Mouse (Mus musculus): Measurements from ENCODE around the gene Pla2g4d. TPM values are rescaled to one million over a fixed set of nuclear protein-coding genes. Genes with fewer than 3 reads are reported as not detected.
"Not testable (repeated sequence)": the region's sequence is repeated elsewhere in the genome, so short reads cannot be mapped to it uniquely, and the experiment has no call there.

The Pla2g4d gene
- total RNA-seq, 2 experiments from 2014 or later = 0.15 TPM; not detected in 1

DNA sequence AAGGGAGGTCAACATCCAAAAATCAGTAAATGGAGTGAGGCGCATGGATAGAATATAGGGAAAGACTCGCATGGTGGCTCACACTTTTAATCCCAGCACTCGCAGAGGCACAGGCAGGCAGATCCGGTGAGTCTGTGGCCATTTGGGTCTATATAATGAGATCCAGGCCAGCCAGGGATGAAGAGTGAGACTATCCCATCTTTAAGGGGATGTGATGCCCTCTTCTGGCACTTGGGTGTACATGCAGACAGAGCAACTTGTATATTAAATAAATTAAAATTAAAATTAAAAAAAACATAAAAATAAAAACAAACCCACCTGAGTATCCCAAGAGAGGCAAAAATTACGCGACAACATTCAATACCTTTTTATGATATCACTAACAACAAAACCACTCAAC is 23.5 kb downstream of the Pla2g4d start:
- peak in 1 of 2 experiments; percentile 21 for DNase-seq (ENCODE audit: low spot score in 2 of 2)
- intact Hi-C loops (cut with DNase I) = loop anchor here (5.0 kb wide), 1 partner anchor 93 kb away; no protein-coding TSS in a partner anchor

GRCm38 (mm10) chr2:120264858-120265257 is 24.1 kb downstream of the Pla2g4d start:
- no peak for DNase-seq (ENCODE audit: low spot score in 2 of 2)
- intact Hi-C loops (cut with DNase I) = loop anchor here (5.0 kb wide), 1 partner anchor 93 kb away; no protein-coding TSS in a partner anchor

DNA sequence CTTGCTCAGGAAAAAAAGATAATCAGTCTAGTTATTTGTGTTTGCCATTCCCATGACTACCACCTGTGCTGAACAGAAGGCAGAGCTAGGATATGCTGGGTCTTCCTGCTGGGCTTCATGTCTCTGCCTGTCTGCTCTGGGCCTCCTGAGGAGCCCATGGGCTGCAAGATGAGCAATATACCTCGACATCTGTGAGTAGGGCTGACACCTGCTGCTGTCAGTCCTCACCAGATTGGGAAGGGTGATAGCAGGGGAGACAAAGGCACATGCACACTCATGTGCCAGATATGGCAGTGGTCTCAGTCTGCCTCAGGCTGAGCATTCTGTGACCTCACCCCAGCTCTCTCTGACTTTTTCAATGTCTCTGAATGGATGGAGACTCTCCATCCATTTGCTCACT is 26.1 kb downstream of the Pla2g4d start:
- DNase-seq (ENCODE audit: low spot score in 2 of 2) = no peak
- intact Hi-C loops (cut with DNase I) = no loop called here

DNA sequence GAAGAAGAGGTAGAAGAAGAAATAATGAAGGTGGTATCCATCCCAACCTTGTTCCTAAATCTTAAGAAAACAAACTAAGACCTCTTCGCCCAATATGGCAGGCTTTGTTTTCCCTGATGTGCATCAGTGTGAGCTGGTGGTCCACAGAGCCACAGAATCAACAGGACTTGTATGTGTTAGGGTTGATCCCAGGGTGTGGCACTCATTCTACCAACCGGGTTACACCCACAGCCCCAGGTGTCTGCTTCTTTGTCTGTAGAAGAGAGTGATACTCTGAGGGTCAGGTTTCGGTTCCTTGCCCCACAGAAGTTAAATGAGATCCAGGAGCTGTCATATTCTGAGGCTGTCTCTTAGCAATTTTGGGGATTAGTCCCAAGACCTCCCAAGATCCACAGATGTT is 27.7 kb downstream of the Pla2g4d start:
- DNase-seq (ENCODE audit: low spot score in 2 of 2) = no peak
- intact Hi-C loops (cut with DNase I) = no loop called here

DNA sequence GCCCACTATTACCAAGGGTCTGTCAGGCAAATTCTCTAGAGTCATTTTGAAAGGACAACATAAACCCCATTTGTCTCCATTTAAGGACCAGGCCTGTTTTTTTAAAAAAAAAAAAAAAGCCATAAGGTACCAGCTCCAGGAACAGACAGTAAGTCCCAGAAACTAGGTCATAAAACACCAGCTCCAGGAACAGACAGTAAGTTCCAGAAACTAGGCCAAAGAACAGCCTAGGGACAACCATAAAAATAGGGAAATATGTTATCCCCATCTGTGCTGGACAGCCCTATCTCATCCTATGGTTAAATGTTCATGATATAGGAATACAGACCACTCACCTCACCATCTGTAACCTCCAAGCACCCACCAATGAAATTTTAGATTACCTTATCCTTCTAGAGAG is 32.7 kb downstream of the Pla2g4d start:
- intact Hi-C loops (cut with DNase I) = no loop called here
- no peak for DNase-seq (ENCODE audit: low spot score in 2 of 2)

DNA sequence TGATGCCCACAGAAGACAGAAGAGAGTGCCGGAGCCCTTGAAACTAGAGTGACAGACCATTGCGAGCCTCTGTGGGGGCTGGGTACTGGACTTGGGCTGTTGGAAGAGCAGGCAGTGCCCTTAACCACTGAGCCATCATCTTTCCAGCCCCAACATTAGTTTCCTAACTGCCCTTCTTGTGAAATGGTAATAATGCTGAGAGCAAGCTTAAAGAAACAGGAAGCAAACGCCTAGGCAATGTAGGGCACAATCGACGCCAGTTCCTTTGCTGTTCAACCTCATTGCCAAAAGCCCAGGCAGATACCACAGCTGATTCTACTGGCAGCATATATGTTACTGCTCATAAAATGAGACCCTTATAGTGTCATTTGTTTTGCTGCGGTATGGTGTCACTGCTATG is 36.4 kb downstream of the Pla2g4d start:
- intact Hi-C loops (cut with DNase I) = no loop called here
- DNase-seq (ENCODE audit: low spot score in 2 of 2) = no peak

DNA sequence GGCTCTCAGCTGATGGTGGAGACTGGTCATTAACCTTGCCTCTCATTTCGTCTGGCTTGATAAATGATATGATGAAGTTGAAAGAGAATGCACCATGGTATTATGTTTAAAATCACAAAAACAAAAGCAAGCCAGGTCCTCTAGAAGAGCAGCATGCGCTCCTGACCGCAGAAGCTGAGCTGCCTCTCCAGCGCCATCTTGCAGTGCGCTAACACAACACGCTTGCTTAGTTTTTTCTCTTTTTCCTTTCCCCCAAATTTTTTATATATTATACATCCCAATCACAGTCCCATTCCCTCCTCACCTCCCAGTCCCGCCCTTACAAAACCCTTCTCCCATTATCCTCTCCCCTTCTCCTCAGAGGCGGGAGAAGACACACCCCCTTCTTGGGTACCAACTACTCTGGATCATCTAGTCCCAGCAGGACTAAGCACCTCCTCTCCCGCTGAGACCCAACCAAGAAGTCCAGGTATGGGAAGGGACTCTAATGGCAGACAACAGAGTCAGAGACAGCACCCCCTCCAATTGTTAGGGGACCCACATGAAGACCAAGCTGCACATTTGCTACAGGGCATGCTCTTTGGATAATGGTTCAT is 43.5 kb downstream of the Pla2g4d start:
- DNase-seq (ENCODE audit: low spot score in 2 of 2) = peak; percentile 28 to 35
- intact Hi-C loops (cut with DNase I) = no loop called here

DNA sequence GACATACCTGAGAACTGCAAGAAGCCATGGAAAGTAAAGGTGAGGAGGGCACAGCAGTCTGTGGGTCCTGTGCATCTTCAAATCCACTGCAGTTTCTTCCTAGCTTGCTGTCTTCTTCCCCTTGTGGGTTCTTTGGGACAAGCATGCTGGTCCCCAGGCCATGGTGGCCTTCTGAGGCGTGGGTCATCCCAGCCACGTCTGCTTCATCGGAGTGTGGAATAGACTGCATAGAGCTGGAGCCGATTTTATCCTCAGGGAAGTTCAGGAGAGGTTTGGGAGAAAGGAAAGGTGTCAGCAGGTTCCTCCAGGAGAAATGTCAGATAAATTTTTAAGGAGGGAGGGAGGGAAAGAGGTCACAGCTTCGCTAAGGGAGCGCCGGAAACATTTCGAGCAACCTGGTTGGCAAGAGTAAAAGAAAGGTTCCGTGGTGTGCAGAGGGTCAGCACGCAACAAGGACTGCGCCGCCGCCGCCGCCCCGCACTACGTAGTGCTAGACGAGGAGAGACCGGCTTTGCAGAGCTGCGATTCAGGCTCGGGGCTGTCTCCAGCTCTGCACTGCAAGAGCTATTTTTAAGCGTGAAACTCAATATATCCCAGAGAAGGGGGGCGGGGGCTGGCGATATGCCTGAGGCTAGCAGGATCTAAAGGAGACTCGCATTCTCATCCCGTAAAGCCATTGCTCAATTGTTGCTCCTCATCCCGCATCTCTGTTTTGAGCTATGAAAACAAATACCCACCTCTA is 44.1 kb downstream of the Pla2g4d start, which contains the start of gene Pla2g4e:
Gene Pla2g4e, minus strand, starts transcription at position 657 of the 742 bp plus-strand sequence.
- intact Hi-C loops (cut with DNase I) = no loop called here
- peak; percentile 56 to 58 for DNase-seq (ENCODE audit: low spot score in 2 of 2)

DNA sequence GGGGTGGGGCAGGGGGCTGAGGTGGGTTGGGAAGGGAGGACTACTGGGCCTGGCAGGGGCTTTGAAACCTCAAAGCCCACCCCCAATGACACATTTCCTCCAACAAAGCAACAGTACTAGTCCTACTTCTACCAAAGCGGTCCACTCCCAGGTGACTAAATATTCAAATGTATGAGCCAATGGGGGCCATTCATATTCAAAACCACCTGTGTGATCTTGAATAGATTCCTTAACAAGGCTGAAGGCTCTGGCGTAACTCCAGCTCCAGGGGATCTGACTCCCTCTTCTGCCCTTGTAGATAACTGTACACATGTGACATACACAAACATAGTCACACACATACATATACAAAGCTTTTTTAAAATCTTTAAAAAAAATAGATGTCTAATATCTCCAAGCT is 45.0 kb downstream of the Pla2g4d start:
- intact Hi-C loops (cut with DNase I) = no loop called here
- peak in 1 of 2 experiments; percentile 50 for DNase-seq (ENCODE audit: low spot score in 2 of 2)

DNA sequence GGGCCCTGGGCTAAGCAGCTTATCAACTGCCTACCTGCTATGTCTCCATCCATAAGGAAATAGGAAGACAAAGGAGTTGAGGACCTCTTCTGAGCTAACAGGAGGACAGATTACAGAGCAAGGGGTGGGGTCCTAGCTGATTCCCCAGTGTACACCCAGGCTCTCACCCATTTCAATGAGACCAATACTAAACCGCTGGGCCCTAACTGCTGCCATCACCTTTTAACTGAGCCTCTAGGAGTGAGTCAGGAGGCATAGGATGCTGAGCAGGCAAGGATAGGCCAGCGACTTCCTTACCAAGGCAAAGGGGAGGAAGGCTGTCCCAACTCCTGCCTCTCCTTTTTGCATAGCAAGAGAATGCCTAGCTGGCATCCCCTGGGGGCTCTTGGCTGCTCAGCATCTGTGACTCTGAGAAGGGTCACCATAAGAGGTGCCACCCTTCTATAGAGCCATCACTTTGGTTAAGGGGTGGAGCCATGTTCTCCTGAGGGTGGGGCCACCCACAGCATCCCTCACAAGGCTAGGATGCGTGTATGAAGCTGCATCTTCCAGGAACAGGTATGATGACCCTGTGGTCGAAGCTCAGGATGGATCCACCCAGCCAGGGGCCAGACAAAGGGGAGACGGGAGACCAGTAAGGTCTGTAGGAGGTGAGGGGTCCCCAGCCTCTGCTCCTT is 46.1 kb downstream of the Pla2g4d start:
- DNase-seq (ENCODE audit: low spot score in 2 of 2) = peak in 1 of 2 experiments; percentile 16
- intact Hi-C loops (cut with DNase I) = no loop called here

DNA sequence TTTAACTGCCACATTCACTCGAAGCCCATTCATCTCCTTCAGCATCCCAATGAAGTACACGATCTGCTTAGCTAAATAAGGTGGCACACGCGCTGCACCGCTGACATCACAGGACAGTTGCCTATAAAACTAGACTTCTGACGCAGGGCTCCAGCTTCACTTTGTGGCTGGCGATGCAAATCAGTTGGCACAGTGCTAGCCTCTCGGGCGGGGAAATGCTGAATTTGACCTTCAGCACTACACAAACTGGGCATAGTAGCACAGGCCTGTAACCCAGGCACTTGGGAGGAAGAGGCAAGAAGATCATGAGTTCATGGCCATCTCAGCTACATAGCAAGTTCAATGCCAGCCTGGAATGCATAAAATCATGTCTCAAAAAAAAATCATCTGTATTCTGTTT is 50.3 kb downstream of the Pla2g4d start:
- intact Hi-C loops (cut with DNase I); DNase-seq (ENCODE audit: low spot score in 2 of 2): not testable (repeated sequence)

- DNase-seq (ENCODE audit: low spot score in 2 of 2) = no peak
- intact Hi-C loops (cut with DNase I) = no loop called here
Measured at GRCm38 (mm10) chr2:120237784-120238183, 51.2 kb downstream of the Pla2g4d start.

GRCm38 (mm10) chr2:120235947-120236640 is 52.9 kb downstream of the Pla2g4d start:
- intact Hi-C loops (cut with DNase I) = no loop called here
- DNase-seq (ENCODE audit: low spot score in 2 of 2) = no peak

DNA sequence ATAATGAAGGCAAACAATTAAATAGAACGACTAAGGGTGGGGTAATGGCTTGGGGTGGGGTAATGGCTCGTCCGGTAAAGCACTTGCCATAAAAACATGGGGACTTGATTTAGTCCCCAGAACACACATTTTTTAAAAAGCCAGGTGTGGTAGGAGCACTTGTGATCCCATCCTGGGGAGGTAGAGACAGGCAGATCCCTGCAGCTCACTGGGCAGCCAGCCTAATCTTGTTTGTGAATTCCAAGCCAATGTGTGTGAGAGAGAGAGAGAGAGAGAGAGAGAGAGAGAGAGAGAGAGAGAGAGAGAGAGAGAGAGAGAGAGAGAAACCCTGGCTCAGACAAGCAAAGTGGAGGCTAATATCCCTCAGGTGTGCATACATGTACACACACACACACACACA is 53.6 kb downstream of the Pla2g4d start:
- no peak for DNase-seq (ENCODE audit: low spot score in 2 of 2)
- intact Hi-C loops (cut with DNase I) = no loop called here

DNA sequence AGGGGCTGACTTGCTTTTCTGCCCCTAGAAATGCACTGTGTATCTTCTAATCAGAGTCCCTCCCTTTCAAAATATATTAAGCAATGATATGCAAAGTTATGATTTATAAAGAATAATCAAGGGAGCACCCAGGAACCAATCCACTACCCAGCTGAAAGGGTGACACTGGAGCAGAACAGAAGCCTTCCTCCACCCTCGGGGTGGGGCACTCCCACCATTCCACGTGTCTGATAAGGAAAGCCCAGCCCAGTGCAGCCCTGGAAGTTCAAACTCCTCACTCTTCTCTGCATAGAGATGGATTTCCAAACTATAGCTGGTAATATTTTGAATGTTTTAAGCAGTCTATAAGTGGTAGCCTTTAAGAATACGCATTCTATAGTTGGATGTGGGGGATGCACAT is 57.4 kb downstream of the Pla2g4d start:
- no peak for DNase-seq (ENCODE audit: low spot score in 2 of 2)
- intact Hi-C loops (cut with DNase I) = no loop called here

Other genes with a start within 250 kb of the Pla2g4d start
- gene Ehd4, start 134.6 kb downstream of the Pla2g4d start, total RNA-seq (2021) = 10 to 100 TPM; 11.6 TPM
- gene Pla2g4e, start 43.9 kb downstream of the Pla2g4d start, total RNA-seq (2021) = 10 to 100 TPM; 27.3 to 30.2 TPM
- not detected for gene Pla2g4f, start 25.0 kb upstream of the Pla2g4d start, total RNA-seq (2021)
- gene Vps39, start 63.9 kb upstream of the Pla2g4d start, total RNA-seq (2021) = 10 to 100 TPM; 60.6 to 62.8 TPM
- 10 to 100 TPM; 12.6 to 17.4 TPM for gene Ganc, start 114.7 kb upstream of the Pla2g4d start, total RNA-seq (2021)
- 10 to 100 TPM; 34.9 to 39.2 TPM for gene Tmem87a, start 114.9 kb upstream of the Pla2g4d start, total RNA-seq (2021)
- gene Capn3, start 166.8 kb upstream of the Pla2g4d start, total RNA-seq (2021) = 1 to 10 TPM; 4.1 to 5.7 TPM

All from left cerebral cortex, postnatal 14 days (tissue).